18 mouse cellular contexts compared by ENCODE assay signal in the genomic region with DNA sequence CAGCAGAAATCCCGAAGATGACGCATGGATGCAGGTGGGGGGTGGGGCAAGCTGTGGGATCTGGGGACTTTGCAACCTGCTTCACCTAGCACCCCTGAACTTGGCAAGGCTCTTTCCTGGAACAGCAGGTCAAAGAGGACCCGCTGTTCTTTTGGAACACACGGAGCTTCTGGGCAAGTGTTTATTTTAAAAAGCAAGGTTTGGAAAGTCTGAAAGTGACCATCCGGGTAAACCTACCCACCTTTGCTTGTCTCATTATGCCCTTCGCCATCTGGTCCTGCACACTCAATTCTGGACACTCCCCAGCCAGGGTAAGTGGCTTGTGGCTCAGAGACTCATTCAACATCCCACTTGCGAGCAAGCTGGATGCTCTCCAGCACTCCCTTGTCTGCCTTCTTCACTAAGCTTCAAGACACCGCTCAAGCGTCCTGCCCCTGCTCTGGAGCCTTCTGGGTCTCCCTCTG. TPM values are rescaled to one million over a fixed set of nuclear protein-coding genes. Genes with fewer than 3 reads are reported as not detected.
A peak's percentile ranks its signal among the peaks of the same experiment; 100 is the strongest.
DNase-seq lines count a peak whose midpoint lies in the region; ATAC-seq and TF ChIP-seq lines count a peak whose summit lies in the region.
"Had no signal": no experiment of that assay in that cellular context is flagged by ENCODE, and none has a peak within 500 bp of the region (broad histone marks: within the 10 kb centered on the region; RNA-seq: fewer than 3 reads in every experiment).

No protein-coding gene starts in this region.

- peaks cover 40% of the 10 kb centered on the region for H3K4me1 ChIP-seq in bone marrow macrophage, adult 2 months (ENCODE audit: control insufficient read depth, insufficient read depth, low read length)
- H3K4me1 ChIP-seq in cerebellum, adult 2 months (ENCODE audit: control insufficient read depth, insufficient read depth, low read length): peaks cover 3% of the 10 kb centered on the region
- H3K4me1 ChIP-seq in liver, embryonic 15.5 days (replicated peaks): peaks cover 82% of the 10 kb centered on the region
- peaks cover 3% of the 10 kb centered on the region for H3K4me1 ChIP-seq in heart, adult 2 months (ENCODE audit: control insufficient read depth, insufficient read depth, low read length)
- H3K4me1 ChIP-seq in forebrain, embryonic 12.5 days: peaks cover 18% of the 10 kb centered on the region
- H3K4me1 ChIP-seq: limb, embryonic 15.5 days had no signal

- H3K36me3 ChIP-seq in liver, embryonic 15.5 days (replicated peaks): 0 out of 2 replicates have a peak, but pooled peaks cover 4% of the 10 kb centered on the region
- no peaks in the 10 kb centered on the region for H3K36me3 ChIP-seq in heart, adult 2 months (ENCODE audit: control insufficient read depth, insufficient read depth, low read length)
- no peaks in the 10 kb centered on the region for H3K36me3 ChIP-seq in forebrain, embryonic 12.5 days (replicated peaks)
- H3K36me3 ChIP-seq: forebrain, embryonic 15.5 days; limb, embryonic 15.5 days had no signal

- H3K4me3 ChIP-seq in bone marrow macrophage, adult 2 months (ENCODE audit: insufficient read depth, low read length): no peak overlapping the region
- peak overlapping the region; percentile 9 for H3K4me3 ChIP-seq in cerebellum, adult 2 months (replicated peaks; ENCODE audit: insufficient read depth, low read depth, low read length)
- H3K4me3 ChIP-seq in liver, embryonic 15.5 days (replicated peaks): no peak overlapping the region
- no peak overlapping the region for H3K4me3 ChIP-seq in heart, adult 2 months
- no peak overlapping the region for H3K4me3 ChIP-seq in forebrain, embryonic 12.5 days (replicated peaks)
- H3K4me3 ChIP-seq: forebrain, embryonic 15.5 days; limb, embryonic 15.5 days; midbrain, embryonic 10.5 days had no signal

- DNase-seq in left cerebral cortex, postnatal 4 days: peak; percentile 90
- no peak for DNase-seq in left cerebral cortex, adult 11 months (ENCODE audit: low spot score)
- peak; percentile 76 to 81 for DNase-seq in cerebellum, adult 2 months
- no peak for DNase-seq in heart, adult 2 months
- DNase-seq: adrenal gland, postnatal 10 days; gastrocnemius, postnatal 36 days; heart, postnatal 14 days; kidney, adult 2 months; kidney, postnatal 25 days; lung, postnatal 14 days; thymus, postnatal 25 days had no signal

- H3K4me2 ChIP-seq in liver, embryonic 15.5 days: no peak overlapping the region
- no peak overlapping the region for H3K4me2 ChIP-seq in forebrain, embryonic 12.5 days
- H3K4me2 ChIP-seq: forebrain, embryonic 15.5 days; heart, embryonic 11.5 days; limb, embryonic 15.5 days had no signal

- ATAC-seq in liver, embryonic 15.5 days (ENCODE audit: insufficient read depth): no peak
- ATAC-seq in forebrain, embryonic 12.5 days (ENCODE audit: low FRiP score): no peak
- ATAC-seq: forebrain, embryonic 15.5 days had no signal

- H3K79me2 ChIP-seq in heart, adult 2 months (replicated peaks; ENCODE audit: control insufficient read depth, insufficient read depth, low read length): no peaks in the 10 kb centered on the region

- no peak for TF ChIP-seq EP300 in heart, adult 2 months (IDR thresholded peaks at IDR 0.05; ENCODE audit: insufficient read depth, low read depth, low read length)

- 0 out of 2 replicates have a peak overlapping the region, but pooled peaks have one; percentile 23 for H3K27ac ChIP-seq in bone marrow macrophage, adult 2 months (ENCODE audit: insufficient read depth, low read depth, low read length)
- no peak overlapping the region for H3K27ac ChIP-seq in cerebellum, adult 2 months (ENCODE audit: insufficient read depth, low read length)
- H3K27ac ChIP-seq in liver, embryonic 15.5 days (replicated peaks): peak overlapping the region; percentile 65
- no peak overlapping the region for H3K27ac ChIP-seq in heart, adult 2 months
- no peak overlapping the region for H3K27ac ChIP-seq in forebrain, embryonic 12.5 days
- H3K27ac ChIP-seq: forebrain, embryonic 15.5 days; limb, embryonic 15.5 days had no signal

- TF ChIP-seq CTCF in bone marrow macrophage, adult 2 months (IDR thresholded peaks at IDR 0.05; ENCODE audit: low read depth, low read length): no peak
- TF ChIP-seq CTCF in cerebellum, adult 2 months (IDR thresholded peaks at IDR 0.05; ENCODE audit: borderline replicate concordance, insufficient read depth, low read depth, low read length): no peak
- no peak for TF ChIP-seq CTCF in heart, adult 2 months (IDR thresholded peaks at IDR 0.05)

- H3K27me3 ChIP-seq in cerebellum, adult 2 months (ENCODE audit: control insufficient read depth, insufficient read depth, low read length): no peaks in the 10 kb centered on the region
- no peaks in the 10 kb centered on the region for H3K27me3 ChIP-seq in liver, embryonic 15.5 days
- H3K27me3 ChIP-seq in heart, adult 2 months (ENCODE audit: control insufficient read depth, insufficient read depth, low read length): no peaks in the 10 kb centered on the region
- H3K27me3 ChIP-seq in forebrain, embryonic 12.5 days: 0 out of 2 replicates have a peak, but pooled peaks cover 4% of the 10 kb centered on the region
- H3K27me3 ChIP-seq: forebrain, embryonic 15.5 days; limb, embryonic 15.5 days had no signal

- no peak for TF ChIP-seq POLR2A in bone marrow macrophage, adult 2 months (IDR thresholded peaks at IDR 0.05; ENCODE audit: borderline replicate concordance, low read depth, low read length)
- TF ChIP-seq POLR2A in cerebellum, adult 2 months (IDR thresholded peaks at IDR 0.05; ENCODE audit: borderline replicate concordance, insufficient read depth, low read length): no peak
- no peak for TF ChIP-seq POLR2A in heart, adult 2 months (IDR thresholded peaks at IDR 0.05; ENCODE audit: insufficient read depth, low read depth, low read length)

- WGBS in cerebellum, adult 2 months: 7% methylated on average over 9 of the region's 9 CpGs
- WGBS in liver, embryonic 15.5 days (ENCODE audit: insufficient replicate concordance): 83% methylated on average over 9 of the region's 9 CpGs
- WGBS in heart, adult 2 months: 81% methylated on average over 9 of the region's 9 CpGs
- WGBS in forebrain, embryonic 12.5 days: 89% methylated on average over 9 of the region's 9 CpGs

- intact Hi-C loops in left cerebral cortex, postnatal 4 days (cut with DNase I): no loop called here
- intact Hi-C loops in heart, adult 2 months (cut with DNase I): no loop called here

- H3K9me3 ChIP-seq in liver, embryonic 15.5 days (replicated peaks): no peaks in the 10 kb centered on the region
- no peaks in the 10 kb centered on the region for H3K9me3 ChIP-seq in forebrain, embryonic 12.5 days
- H3K9me3 ChIP-seq: forebrain, embryonic 15.5 days; limb, embryonic 15.5 days; midbrain, embryonic 10.5 days had no signal

- no peak overlapping the region for H3K9ac ChIP-seq in liver, embryonic 15.5 days
- H3K9ac ChIP-seq in heart, adult 2 months (ENCODE audit: low read depth, low read length): no peak overlapping the region
- H3K9ac ChIP-seq in forebrain, embryonic 12.5 days: no peak overlapping the region
- H3K9ac ChIP-seq: forebrain, embryonic 15.5 days; limb, embryonic 15.5 days had no signal

RNA-seq across cellular contexts. Expression of gene Plxnc1, which starts 10.5 kb away (rescaled TPM):
- 10 to 100 TPM; 58.4 to 67.3 TPM for total RNA-seq in left cerebral cortex, postnatal 4 days (2021)
- polyA plus RNA-seq in bone marrow macrophage, adult 2 months (2012; ENCODE audit: insufficient read depth, insufficient read length, missing spikeins): 76.7 and 82.8 TPM in 2 replicates
- 8.2 and 8.3 TPM in 2 replicates for polyA plus RNA-seq in cerebellum, adult 2 months (2012; rRNA removed)
- 2.1 and 2.2 TPM in 2 replicates for polyA plus RNA-seq in liver, embryonic 15.5 days (2015; fragmentation: Nextera tagmentation; extraction: Ambion mirVana)
- total RNA-seq in heart, adult 2 months (2021): 1 to 10 TPM; 2.0 to 2.3 TPM
- polyA plus RNA-seq in heart, adult 2 months (2012; rRNA removed): 0.84 and 1.3 TPM in 2 replicates
- polyA plus RNA-seq in forebrain, embryonic 12.5 days (2016; fragmentation: Nextera tagmentation; extraction: Ambion mirVana): 7.3 and 8.8 TPM in 2 replicates

Comparison
In these comparisons a context has a peak if more than half of its experiments do, and no peak if none do; other contexts are left out.
1. DNase-seq: peak in left cerebral cortex, postnatal 4 days (single experiment) and cerebellum, adult 2 months (2 of 2); none in left cerebral cortex, adult 11 months (single experiment) and heart, adult 2 months (0 of 2).
2. H3K27ac ChIP-seq: peak in bone marrow macrophage, adult 2 months (single experiment) and liver, embryonic 15.5 days (single experiment); none in cerebellum, adult 2 months (single experiment), heart, adult 2 months (single experiment) and forebrain, embryonic 12.5 days (single experiment).